Mouse (Mus musculus): ENCODE data around the gene Pard3.

The Pard3 gene

GRCm38 (mm10) chr8:127307026-127307425 is 243.3 kb downstream of the Pard3 start:
- peaks cover 4% of the 10 kb centered on the region; the same call in 1 of the 2 replicates for H3K4me1 ChIP-seq (replicated peaks; ENCODE audit: low read depth, low read length)

GRCm38 (mm10) chr8:127309363-127309762 is 245.7 kb downstream of the Pard3 start:
- Histone ChIP-seq H3K27me3 (ENCODE audit: insufficient read depth, low read length) (no peaks in the 10 kb centered on the region), H3K36me3 (ENCODE audit: insufficient read depth, low read length) (no peaks in the 10 kb centered on the region)
- TF ChIP-seq CTCF (conservative IDR thresholded peaks at IDR 0.05; ENCODE audit: low read length) (no peak), NANOG (IDR thresholded peaks at IDR 0.05; ENCODE audit: borderline replicate concordance, low read length) (no peak), POU5F1 (IDR thresholded peaks at IDR 0.05; ENCODE audit: borderline replicate concordance, low read length) (no peak)

More at GRCm38 (mm10) chr8:127307026-127307425, 243.3 kb downstream of the Pard3 start:
- Histone ChIP-seq H3K4me3 (replicated peaks; ENCODE audit: low read length) (no peak overlapping the region), H3K36me3 (ENCODE audit: insufficient read depth, low read length) (no peaks in the 10 kb centered on the region), H3K9me3 (ENCODE audit: low read length) (no peaks in the 10 kb centered on the region), H3K27me3 (ENCODE audit: insufficient read depth, low read length) (no peaks in the 10 kb centered on the region)
- TF ChIP-seq CTCF (conservative IDR thresholded peaks at IDR 0.05; ENCODE audit: low read length), result no peak
- TF ChIP-seq POU5F1 (IDR thresholded peaks at IDR 0.05; ENCODE audit: borderline replicate concordance, low read length), result no peak
- TF ChIP-seq NANOG (IDR thresholded peaks at IDR 0.05; ENCODE audit: borderline replicate concordance, low read length), result no peak

GRCm38 (mm10) chr8:127315811-127316210 is 252.1 kb downstream of the Pard3 start:
- Histone ChIP-seq H3K36me3 (ENCODE audit: insufficient read depth, low read length) (no peaks in the 10 kb centered on the region), H3K27me3 (ENCODE audit: insufficient read depth, low read length) (no peaks in the 10 kb centered on the region), H3K9me3 (ENCODE audit: low read length) (no peaks in the 10 kb centered on the region), H3K4me1 (replicated peaks; ENCODE audit: low read depth, low read length) (no peaks in the 10 kb centered on the region), H3K4me3 (replicated peaks; ENCODE audit: low read length) (no peak overlapping the region)
- TF ChIP-seq NANOG (IDR thresholded peaks at IDR 0.05; ENCODE audit: borderline replicate concordance, low read length) (no peak), CTCF (conservative IDR thresholded peaks at IDR 0.05; ENCODE audit: low read length) (no peak), POU5F1 (IDR thresholded peaks at IDR 0.05; ENCODE audit: borderline replicate concordance, low read length) (no peak)

More at GRCm38 (mm10) chr8:127309363-127309762, 245.7 kb downstream of the Pard3 start:
- Histone ChIP-seq H3K4me3 (replicated peaks; ENCODE audit: low read length) (no peak overlapping the region), H3K4me1 (replicated peaks; ENCODE audit: low read depth, low read length) (peaks cover 4% of the 10 kb centered on the region; the same call in 1 of the 2 replicates), H3K9me3 (ENCODE audit: low read length) (no peaks in the 10 kb centered on the region)

- no peaks in the 10 kb centered on the region for H3K27me3 ChIP-seq (ENCODE audit: insufficient read depth, low read length)
Observed at GRCm38 (mm10) chr8:127317914-127318313, 254.2 kb downstream of the Pard3 start.

GRCm38 (mm10) chr8:127318377-127319159 is 254.9 kb downstream of the Pard3 start:
- H3K4me3 ChIP-seq (replicated peaks; ENCODE audit: low read length), result no peak overlapping the region
- no peaks in the 10 kb centered on the region for H3K9me3 ChIP-seq (ENCODE audit: low read length)
- H3K36me3 ChIP-seq (ENCODE audit: insufficient read depth, low read length), result no peaks in the 10 kb centered on the region
- no peak for TF ChIP-seq CTCF (conservative IDR thresholded peaks at IDR 0.05; ENCODE audit: low read length)
- TF ChIP-seq POU5F1 (IDR thresholded peaks at IDR 0.05; ENCODE audit: borderline replicate concordance, low read length), result no peak
- TF ChIP-seq NANOG (IDR thresholded peaks at IDR 0.05; ENCODE audit: borderline replicate concordance, low read length), result no peak
- H3K27me3 ChIP-seq (ENCODE audit: insufficient read depth, low read length), result no peaks in the 10 kb centered on the region
- no peaks in the 10 kb centered on the region for H3K4me1 ChIP-seq (replicated peaks; ENCODE audit: low read depth, low read length)

More at GRCm38 (mm10) chr8:127317914-127318313, 254.2 kb downstream of the Pard3 start:
- Histone ChIP-seq H3K4me3 (replicated peaks; ENCODE audit: low read length) (no peak overlapping the region), H3K9me3 (ENCODE audit: low read length) (no peaks in the 10 kb centered on the region), H3K36me3 (ENCODE audit: insufficient read depth, low read length) (no peaks in the 10 kb centered on the region), H3K4me1 (replicated peaks; ENCODE audit: low read depth, low read length) (no peaks in the 10 kb centered on the region)
- TF ChIP-seq POU5F1 (IDR thresholded peaks at IDR 0.05; ENCODE audit: borderline replicate concordance, low read length) (no peak), NANOG (IDR thresholded peaks at IDR 0.05; ENCODE audit: borderline replicate concordance, low read length) (no peak), CTCF (conservative IDR thresholded peaks at IDR 0.05; ENCODE audit: low read length) (no peak)

- TF ChIP-seq CTCF (conservative IDR thresholded peaks at IDR 0.05; ENCODE audit: low read length) (no peak), NANOG (IDR thresholded peaks at IDR 0.05; ENCODE audit: borderline replicate concordance, low read length) (no peak), POU5F1 (IDR thresholded peaks at IDR 0.05; ENCODE audit: borderline replicate concordance, low read length) (no peak)
- Histone ChIP-seq H3K4me3 (replicated peaks; ENCODE audit: low read length) (no peak overlapping the region), H3K27me3 (ENCODE audit: insufficient read depth, low read length) (no peaks in the 10 kb centered on the region), H3K4me1 (replicated peaks; ENCODE audit: low read depth, low read length) (peaks cover 16% of the 10 kb centered on the region), H3K36me3 (ENCODE audit: insufficient read depth, low read length) (no peaks in the 10 kb centered on the region), H3K9me3 (ENCODE audit: low read length) (no peaks in the 10 kb centered on the region)
Observed at GRCm38 (mm10) chr8:127320930-127321329, 257.2 kb downstream of the Pard3 start.

GRCm38 (mm10) chr8:127323583-127324360 is 260.1 kb downstream of the Pard3 start:
- Histone ChIP-seq H3K36me3 (ENCODE audit: insufficient read depth, low read length) (no peaks in the 10 kb centered on the region), H3K4me3 (replicated peaks; ENCODE audit: low read length) (no peak overlapping the region), H3K27me3 (ENCODE audit: insufficient read depth, low read length) (no peaks in the 10 kb centered on the region), H3K4me1 (replicated peaks; ENCODE audit: low read depth, low read length) (peaks cover 17% of the 10 kb centered on the region), H3K9me3 (ENCODE audit: low read length) (no peaks in the 10 kb centered on the region)
- TF ChIP-seq CTCF (conservative IDR thresholded peaks at IDR 0.05; ENCODE audit: low read length) (no peak), POU5F1 (IDR thresholded peaks at IDR 0.05; ENCODE audit: borderline replicate concordance, low read length) (no peak), NANOG (IDR thresholded peaks at IDR 0.05; ENCODE audit: borderline replicate concordance, low read length) (no peak)

GRCm38 (mm10) chr8:127324836-127325570 is 261.3 kb downstream of the Pard3 start:
- H3K4me1 ChIP-seq (replicated peaks; ENCODE audit: low read depth, low read length), result peaks cover 17% of the 10 kb centered on the region

More at GRCm38 (mm10) chr8:127324836-127325570, 261.3 kb downstream of the Pard3 start:
- no peaks in the 10 kb centered on the region for H3K27me3 ChIP-seq (ENCODE audit: insufficient read depth, low read length)
- TF ChIP-seq POU5F1 (IDR thresholded peaks at IDR 0.05; ENCODE audit: borderline replicate concordance, low read length) (no peak), NANOG (IDR thresholded peaks at IDR 0.05; ENCODE audit: borderline replicate concordance, low read length) (no peak), CTCF (conservative IDR thresholded peaks at IDR 0.05; ENCODE audit: low read length) (no peak)
- H3K4me3 ChIP-seq (replicated peaks; ENCODE audit: low read length), result no peak overlapping the region
- H3K36me3 ChIP-seq (ENCODE audit: insufficient read depth, low read length), result no peaks in the 10 kb centered on the region
- no peaks in the 10 kb centered on the region for H3K9me3 ChIP-seq (ENCODE audit: low read length)

All from E14TG2a.4 (cell line).